Mouse (Mus musculus) heart, adult 2 months (tissue): Measurements from ENCODE around the gene Hrh2. TPM values are rescaled to one million over a fixed set of nuclear protein-coding genes. Genes with fewer than 3 reads are reported as not detected.

ENCODE experiments used
- DNase-seq, 2 experiments: peaks; one replicate each; pipeline ENCODE4 v3.0.0; 2021
- H3K27ac ChIP-seq: fragments of 200-600 bp; 2 replicates; pipeline ENCODE4 v1.8.1; 2022
- H3K27me3 ChIP-seq: fragments of 200-500 bp; 2 replicates; pipeline ENCODE4 v1.6.1; 2012; ENCODE audit warnings: mild to moderate bottlenecking, low read length, inconsistent platforms, mixed read lengths; ENCODE audit not compliant: control insufficient read depth, insufficient read depth
- H3K36me3 ChIP-seq: fragments of 200-500 bp; 2 replicates; pipeline ENCODE4 v1.6.1; 2012; ENCODE audit warnings: low read length, inconsistent platforms; ENCODE audit not compliant: control insufficient read depth, insufficient read depth
- H3K4me1 ChIP-seq: fragments of 200-500 bp; 2 replicates; pipeline ENCODE4 v1.6.1; 2011; ENCODE audit warnings: low read length; ENCODE audit not compliant: control insufficient read depth, insufficient read depth
- H3K4me3 ChIP-seq: fragments of 200-600 bp; 2 replicates; pipeline ENCODE4 v1.8.1; 2022
- H3K79me2 ChIP-seq: fragments of 200-500 bp; replicated peaks from 2 replicates; pipeline ENCODE4 v1.6.1; 2012; ENCODE audit warnings: mild to moderate bottlenecking, inconsistent platforms, low read length, moderate library complexity, mixed read lengths; ENCODE audit not compliant: control insufficient read depth, insufficient read depth
- H3K9ac ChIP-seq: fragments of 200-500 bp; 2 replicates; pipeline ENCODE4 v1.6.1; 2012; ENCODE audit warnings: low read depth, mild to moderate bottlenecking, control low read depth, inconsistent platforms, low read length, mixed read lengths
- CTCF ChIP-seq: fragments of 200-600 bp; IDR thresholded peaks from 2 replicates; pipeline ENCODE4 v1.8.1; 2022; ENCODE audit warnings: antibody characterized with exemption, mild to moderate bottlenecking, moderate library complexity
- EP300 ChIP-seq: fragments of 200-500 bp; IDR thresholded peaks from 2 replicates; pipeline ENCODE4 v1.6.1; 2011; ENCODE audit warnings: low read depth, low read length, control low read depth; ENCODE audit not compliant: insufficient read depth
- POLR2A ChIP-seq: fragments of 200-500 bp; IDR thresholded peaks from 2 replicates; pipeline ENCODE4 v1.6.1; 2011; ENCODE audit warnings: mild to moderate bottlenecking, low read depth, low read length, control low read depth; ENCODE audit not compliant: insufficient read depth
- WGBS: fragments of 180-500 bp; shearing (Covaris S2); methylation state at CpG from one replicate; pipeline ENCODE4 v1.1.7; 2018; 5-methylcytosine and 5-hydroxymethylcytosine counted together
- intact Hi-C: fragments of 180-260 bp; cut with DNase I; formaldehyde crosslinking; loops from one replicate; pipeline ENCODE4 v1.15.1; 2025
- polyA plus RNA-seq: library from polyadenylated mRNA; depleted of rRNA; stranded (reverse); fragments of >200 nt; gene quantifications from 2 replicates; pipeline ENCODE4 v1.2.3, GENCODE M21; 2012
- total RNA-seq, 2 experiments: library from RNA; stranded (reverse); gene quantifications; 2 replicates each; pipeline ENCODE4 v1.2.3; 2021

Gene Hrh2
- total and polyA plus RNA-seq, 3 experiments: 0.23 to 0.68 (median 0.34) TPM

DNA sequence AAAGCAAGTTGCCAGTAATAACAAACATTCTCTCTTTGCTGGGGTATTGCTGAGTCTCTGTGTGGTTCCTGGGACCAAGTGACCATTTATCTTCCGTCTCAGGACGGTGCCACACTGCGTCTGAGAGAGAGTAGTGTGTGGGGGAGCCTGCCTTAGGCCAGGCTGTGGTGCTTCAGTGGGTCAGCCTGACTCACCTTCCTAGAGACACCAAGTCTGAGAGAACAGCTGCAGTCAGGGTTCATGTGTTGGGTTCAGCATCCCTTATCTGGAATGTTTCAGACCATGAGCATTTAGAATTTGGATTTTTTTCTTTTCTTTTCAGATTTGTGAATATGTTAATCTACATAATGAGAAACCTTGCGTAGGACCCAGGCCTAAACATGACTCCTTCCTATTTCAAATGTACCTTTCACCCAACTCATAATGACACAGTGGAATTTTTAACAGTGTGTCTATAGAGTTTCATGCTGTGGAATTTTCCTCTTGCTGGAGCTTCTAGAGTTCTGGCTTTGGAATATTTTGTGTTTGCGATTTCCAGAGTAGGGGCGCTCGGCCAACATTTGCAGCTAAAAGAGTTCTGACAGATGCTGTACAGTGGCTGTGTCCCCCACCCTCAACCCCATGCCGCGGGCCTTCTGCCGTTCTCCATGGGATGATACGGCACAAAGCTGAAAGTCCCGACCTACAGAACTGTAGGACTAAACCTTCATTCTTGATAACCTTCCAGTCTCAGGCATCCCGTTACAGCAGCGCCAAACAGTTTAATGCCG, 71.0 kb downstream of the Hrh2 start:
- DNase-seq: no peak
- 79% methylated on average over 15 of the region's 15 CpGs for WGBS
- H3K4me3 ChIP-seq: no peak overlapping the region
- no peaks in the 10 kb centered on the region for H3K4me1 ChIP-seq
- no peak for TF ChIP-seq POLR2A
- no peak for TF ChIP-seq EP300
- no peak for TF ChIP-seq CTCF
- H3K36me3 ChIP-seq: no peaks in the 10 kb centered on the region
- no peak overlapping the region for H3K9ac ChIP-seq
- H3K79me2 ChIP-seq: no peaks in the 10 kb centered on the region
- peaks cover 2% of the 10 kb centered on the region; the same call in 1 of the 2 replicates for H3K27me3 ChIP-seq
- H3K27ac ChIP-seq: no peak overlapping the region
- intact Hi-C loops: no loop called here

DNA sequence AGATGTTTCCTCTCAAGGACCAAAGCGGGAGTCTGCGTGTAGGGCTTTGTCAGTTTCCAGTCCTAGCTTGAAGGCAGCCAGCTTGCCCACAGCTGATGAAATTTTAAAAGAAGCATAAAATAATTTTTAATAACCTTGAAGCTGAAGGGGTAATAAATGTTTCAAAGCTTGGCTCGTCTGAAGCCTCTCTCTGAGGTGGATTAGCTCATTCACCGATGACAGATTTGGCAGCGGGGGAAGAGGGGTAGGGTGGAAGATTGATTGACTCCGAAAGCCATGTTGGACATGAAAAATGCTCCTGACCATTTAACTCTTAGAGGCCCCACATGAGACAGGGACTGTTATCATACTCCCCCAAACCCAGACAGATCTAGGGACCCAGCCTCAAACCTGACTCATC, 71.7 kb downstream of the Hrh2 start:
- no peak for TF ChIP-seq EP300
- no peak for TF ChIP-seq POLR2A
- no peak for TF ChIP-seq CTCF
- no peak for DNase-seq
- H3K4me3 ChIP-seq: no peak overlapping the region
- no peak overlapping the region for H3K9ac ChIP-seq
- intact Hi-C loops: no loop called here
- no peaks in the 10 kb centered on the region; the same call in 1 of the 2 replicates for H3K27me3 ChIP-seq
- H3K79me2 ChIP-seq: no peaks in the 10 kb centered on the region
- H3K4me1 ChIP-seq: no peaks in the 10 kb centered on the region
- 75% methylated on average over 6 of the region's 6 CpGs for WGBS
- H3K36me3 ChIP-seq: no peaks in the 10 kb centered on the region
- H3K27ac ChIP-seq: no peak overlapping the region

DNA sequence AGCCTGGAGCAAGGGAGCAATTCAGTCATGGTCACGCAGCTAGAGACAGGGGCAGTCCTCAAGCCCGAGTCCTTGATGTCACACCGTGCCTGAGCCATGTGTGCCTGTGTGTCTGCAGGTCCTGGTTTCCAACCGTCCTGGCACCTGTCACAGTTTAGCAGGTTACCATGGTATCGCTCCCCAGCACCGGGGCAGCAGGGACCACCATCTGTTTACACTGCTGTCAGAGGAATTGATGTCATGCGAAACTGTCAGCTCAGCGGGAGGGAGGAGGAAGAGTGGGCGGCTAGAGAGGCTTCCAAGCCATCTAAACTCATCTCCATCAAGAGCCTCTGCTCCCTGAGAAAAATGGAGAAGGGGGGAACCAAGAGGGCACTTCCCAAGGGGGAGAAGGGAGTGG, 74.5 kb downstream of the Hrh2 start:
- Histone ChIP-seq H3K4me1 (no peaks in the 10 kb centered on the region), H3K27ac (no peak overlapping the region), H3K36me3 (no peaks in the 10 kb centered on the region), H3K27me3 (no peaks in the 10 kb centered on the region; the same call in 1 of the 2 replicates), H3K9ac (no peak overlapping the region), H3K4me3 (no peak overlapping the region), H3K79me2 (no peaks in the 10 kb centered on the region)
- no peak for DNase-seq
- TF ChIP-seq POLR2A (no peak), EP300 (no peak), CTCF (no peak)
- WGBS: 18% methylated on average over 9 of the region's 9 CpGs
- intact Hi-C loops: no loop called here

DNA sequence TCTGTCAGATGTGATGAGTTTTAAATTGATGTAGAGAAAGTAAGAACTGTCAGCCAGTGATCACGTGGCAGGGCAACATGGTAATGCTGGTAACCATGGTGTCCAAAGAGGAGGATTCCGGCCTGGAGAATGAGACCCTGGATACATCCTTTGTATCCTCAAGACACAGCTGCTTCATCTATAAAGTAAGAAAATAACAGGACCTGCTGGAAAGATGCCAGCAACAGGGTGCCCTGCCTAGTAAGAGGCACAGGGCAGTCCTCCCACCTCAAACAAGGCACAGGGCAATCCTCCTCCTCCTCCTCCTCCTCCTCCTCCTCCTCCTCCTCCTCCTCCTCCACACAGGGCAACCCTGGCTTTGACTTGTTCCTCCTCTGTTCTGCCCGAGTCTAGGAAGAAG, 77.2 kb downstream of the Hrh2 start:
- Histone ChIP-seq H3K4me1 (no peaks in the 10 kb centered on the region), H3K9ac (no peak overlapping the region), H3K36me3 (no peaks in the 10 kb centered on the region), H3K79me2 (no peaks in the 10 kb centered on the region), H3K27me3 (no peaks in the 10 kb centered on the region; the same call in 1 of the 2 replicates), H3K4me3 (no peak overlapping the region), H3K27ac (no peak overlapping the region)
- intact Hi-C loops: no loop called here
- DNase-seq: no peak
- 66% methylated on average over 3 of the region's 3 CpGs for WGBS
- TF ChIP-seq POLR2A (no peak), EP300 (no peak), CTCF (no peak)

DNA sequence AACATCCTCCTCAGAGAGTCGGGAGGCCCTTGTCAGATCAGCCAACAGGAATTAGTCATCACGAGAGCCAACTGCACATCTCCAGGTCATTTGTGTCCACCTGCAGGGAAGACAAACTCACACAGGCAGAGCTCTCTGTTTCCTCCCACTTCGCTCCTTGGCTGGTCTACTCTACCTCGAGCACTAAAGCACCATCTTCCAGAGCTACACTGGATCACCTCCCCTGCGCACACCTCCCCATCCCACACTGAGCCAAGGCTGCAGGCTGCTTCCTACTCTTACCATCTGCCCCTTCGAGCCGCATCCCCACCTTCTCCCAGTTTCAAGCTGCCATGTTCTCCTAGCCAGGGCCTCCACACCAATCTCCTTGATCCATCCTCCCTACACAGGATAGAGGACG, 77.7 kb downstream of the Hrh2 start:
- DNase-seq: no peak
- Histone ChIP-seq H3K27ac (no peak overlapping the region), H3K79me2 (no peaks in the 10 kb centered on the region), H3K9ac (no peak overlapping the region), H3K4me3 (no peak overlapping the region), H3K4me1 (no peaks in the 10 kb centered on the region), H3K27me3 (no peaks in the 10 kb centered on the region; the same call in 1 of the 2 replicates), H3K36me3 (no peaks in the 10 kb centered on the region)
- no peak for TF ChIP-seq EP300
- TF ChIP-seq POLR2A: no peak
- no peak for TF ChIP-seq CTCF
- intact Hi-C loops: no loop called here
- WGBS: 57% methylated on average over 8 of the region's 8 CpGs

DNA sequence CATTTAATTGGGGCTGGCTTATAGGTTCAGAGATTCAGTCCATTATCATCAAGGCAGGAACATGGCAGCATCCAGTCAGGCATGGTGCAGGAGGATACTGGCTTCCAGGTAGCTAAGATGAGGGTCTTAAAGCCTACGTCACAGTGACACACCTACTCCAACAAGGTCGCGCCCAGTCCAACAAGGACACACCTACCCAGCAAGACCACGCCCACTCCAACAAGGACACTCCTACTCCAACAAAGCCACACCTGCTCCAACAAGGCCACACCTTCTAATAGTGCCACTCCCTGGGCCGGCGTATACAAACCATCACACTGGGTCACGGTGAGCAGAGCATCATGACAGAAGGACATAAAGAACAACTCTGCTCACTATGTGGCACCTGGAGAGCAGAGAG, 80.1 kb downstream of the Hrh2 start:
- Histone ChIP-seq H3K36me3 (no peaks in the 10 kb centered on the region), H3K4me3 (no peak overlapping the region), H3K79me2 (no peaks in the 10 kb centered on the region), H3K4me1 (no peaks in the 10 kb centered on the region), H3K9ac (no peak overlapping the region), H3K27me3 (no peaks in the 10 kb centered on the region), H3K27ac (no peak overlapping the region)
- 88% methylated on average over 7 of the region's 7 CpGs for WGBS
- no peak for TF ChIP-seq POLR2A
- intact Hi-C loops: no loop called here
- DNase-seq: no peak
